Mouse (Mus musculus) lung, embryonic 14.5 days (tissue): ENCODE measurements around the gene Vps8. TPM values are rescaled to one million over a fixed set of nuclear protein-coding genes. Genes with fewer than 3 reads are reported as not detected.

Experiments
- ATAC-seq: fragments of 200-750 bp; cut with Nextera tagmentation; 2 replicates; pipeline ENCODE4 v1.8.0; 2017; ENCODE audit warnings: mild to moderate bottlenecking, moderate TSS enrichment, moderate library complexity; ENCODE audit not compliant: insufficient read depth
- DNase-seq: peaks from one replicate; pipeline ENCODE4 v3.0.0-alpha.2; 2015
- H3K27ac ChIP-seq: fragments of 300-500 bp; sonication (generic); 2 replicates; pipeline ENCODE4 v1.5.1; 2014; ENCODE audit warnings: low read depth, mild to moderate bottlenecking, moderate library complexity
- H3K27me3 ChIP-seq: fragments of 300-500 bp; sonication (generic); 2 replicates; pipeline ENCODE4 v1.6.1; 2014; ENCODE audit warnings: low read length, control low read depth; ENCODE audit not compliant: insufficient read depth
- H3K36me3 ChIP-seq: fragments of 300-500 bp; sonication (generic); 2 replicates; pipeline ENCODE4 v1.6.1; 2014; ENCODE audit warnings: control low read depth; ENCODE audit not compliant: insufficient read depth
- H3K4me1 ChIP-seq: fragments of 300-500 bp; sonication (generic); 2 replicates; pipeline ENCODE4 v1.6.1; 2014; ENCODE audit warnings: antibody characterized with exemption, control low read depth; ENCODE audit not compliant: insufficient read depth
- H3K4me2 ChIP-seq: fragments of 300-500 bp; sonication (generic); 2 replicates; pipeline ENCODE4 v1.6.1; 2014; ENCODE audit warnings: mild to moderate bottlenecking
- H3K4me3 ChIP-seq: fragments of 300-500 bp; sonication (generic); 2 replicates; pipeline ENCODE4 v1.5.1; 2014; ENCODE audit warnings: low read depth, low read length
- H3K9ac ChIP-seq: fragments of 300-500 bp; sonication (generic); 2 replicates; pipeline ENCODE4 v1.6.1; 2014
- H3K9me3 ChIP-seq: fragments of 300-500 bp; sonication (generic); 2 replicates; pipeline ENCODE4 v1.6.1; 2016; ENCODE audit warnings: low read depth, low read length, control low read depth
- CTCF ChIP-seq: IDR thresholded peaks from 2 replicates; pipeline ENCODE4 v1.5.1; 2016; ENCODE audit warnings: antibody characterized with exemption, low read depth
- WGBS: fragments of 180-500 bp; shearing (Covaris S2); extraction: QIAGEN DNeasy Blood & Tissue Kit; methylation state at CpG from one replicate; pipeline ENCODE4 v1.1.7; 2014; 5-methylcytosine and 5-hydroxymethylcytosine counted together
- polyA plus RNA-seq: library from polyadenylated mRNA; unstranded; fragments of >200 nt; fragmentation: Nextera tagmentation; extraction: Ambion mirVana; gene quantifications from 2 replicates; pipeline ENCODE4 v1.2.1, GENCODE M21; 2014

Gene Vps8
- polyA plus RNA-seq, 1 experiment from 2014 or later, result 19.3 TPM

- DNase-seq (no peak), ATAC-seq (no peak)
- Histone ChIP-seq H3K36me3 (no peaks in the 10 kb centered on the region), H3K27me3 (no peaks in the 10 kb centered on the region), H3K27ac (no peak overlapping the region), H3K9ac (no peak overlapping the region), H3K4me3 (no peak overlapping the region), H3K4me2 (no peak overlapping the region), H3K9me3 (no peaks in the 10 kb centered on the region), H3K4me1 (peaks cover 24% of the 10 kb centered on the region)
- no peak for TF ChIP-seq CTCF
- 63% methylated on average over 1 of the region's 1 CpGs for WGBS
These were observed 41.4 kb upstream of the Vps8 start for GRCm38 (mm10) chr16:21381469-21381868.

GRCm38 (mm10) chr16:21382152-21382911 lies 40.6 kb upstream of the Vps8 start:
- TF ChIP-seq CTCF, result no peak
- DNase-seq (no peak), ATAC-seq (no peak)
- 42% methylated on average over 11 of the region's 11 CpGs for WGBS
- no peak overlapping the region for H3K4me2 ChIP-seq
- no peak overlapping the region for H3K4me3 ChIP-seq
- H3K4me1 ChIP-seq, result peaks cover 23% of the 10 kb centered on the region
- no peak overlapping the region for H3K9ac ChIP-seq
- H3K36me3 ChIP-seq, result no peaks in the 10 kb centered on the region
- H3K27me3 ChIP-seq, result no peaks in the 10 kb centered on the region
- H3K27ac ChIP-seq, result no peak overlapping the region
- no peaks in the 10 kb centered on the region for H3K9me3 ChIP-seq

GRCm38 (mm10) chr16:21385926-21386881 lies 36.7 kb upstream of the Vps8 start:
- 38% methylated on average over 14 of the region's 14 CpGs for WGBS
- H3K27me3 ChIP-seq, result no peaks in the 10 kb centered on the region
- no peaks in the 10 kb centered on the region for H3K36me3 ChIP-seq
- H3K4me2 ChIP-seq, result no peak overlapping the region
- H3K27ac ChIP-seq, result peak overlapping the region; percentile 78
- H3K9me3 ChIP-seq, result no peaks in the 10 kb centered on the region
- peak; percentile 84 for ATAC-seq
- TF ChIP-seq CTCF, result no peak
- H3K4me1 ChIP-seq, result peaks cover 16% of the 10 kb centered on the region
- H3K4me3 ChIP-seq, result no peak overlapping the region
- peak; percentile 89 for DNase-seq
- no peak overlapping the region; the same call in 1 of the 2 replicates for H3K9ac ChIP-seq

- peak; percentile 54 for ATAC-seq
- Histone ChIP-seq H3K27me3 (no peaks in the 10 kb centered on the region), H3K9ac (no peak overlapping the region), H3K4me2 (no peak overlapping the region), H3K27ac (peak overlapping the region; percentile 70), H3K9me3 (no peaks in the 10 kb centered on the region), H3K4me1 (peaks cover 20% of the 10 kb centered on the region), H3K4me3 (no peak overlapping the region), H3K36me3 (no peaks in the 10 kb centered on the region)
- WGBS, result 28% methylated on average over 3 of the region's 3 CpGs
- peak; percentile 86 for DNase-seq
- no peak for TF ChIP-seq CTCF
These were observed 33.6 kb upstream of the Vps8 start for GRCm38 (mm10) chr16:21389316-21389715.

GRCm38 (mm10) chr16:21390744-21391143 lies 32.2 kb upstream of the Vps8 start:
- WGBS, result 58% methylated on average over 5 of the region's 5 CpGs
- Histone ChIP-seq H3K27ac (no peak overlapping the region), H3K4me2 (no peak overlapping the region), H3K9me3 (no peaks in the 10 kb centered on the region), H3K4me1 (peaks cover 14% of the 10 kb centered on the region), H3K4me3 (no peak overlapping the region), H3K9ac (no peak overlapping the region), H3K36me3 (no peaks in the 10 kb centered on the region), H3K27me3 (no peaks in the 10 kb centered on the region)
- ATAC-seq (no peak), DNase-seq (no peak)
- no peak for TF ChIP-seq CTCF

GRCm38 (mm10) chr16:21392099-21392498 lies 30.8 kb upstream of the Vps8 start:
- peak; percentile 57 for DNase-seq
- ATAC-seq, result no peak
- no peaks in the 10 kb centered on the region for H3K36me3 ChIP-seq
- H3K27ac ChIP-seq, result peak overlapping the region; percentile 65; the same call in 1 of the 2 replicates
- peak; percentile 67 for TF ChIP-seq CTCF
- peaks cover 7% of the 10 kb centered on the region for H3K4me1 ChIP-seq
- no peak overlapping the region for H3K4me2 ChIP-seq
- H3K9me3 ChIP-seq, result no peaks in the 10 kb centered on the region
- 66% methylated on average over 6 of the region's 6 CpGs for WGBS
- H3K27me3 ChIP-seq, result no peaks in the 10 kb centered on the region
- no peak overlapping the region for H3K4me3 ChIP-seq
- no peak overlapping the region for H3K9ac ChIP-seq
